Mouse (Mus musculus) layer of hippocampus, adult 11-12 months (tissue): ENCODE measurements around the gene Clrn2.

Experiments used
- DNase-seq: peaks from one replicate; pipeline ENCODE4 v3.0.0; 2022; ENCODE audit warnings: low spot score

Clrn2 gene

GRCm38 (mm10) chr5:45510071-45510470, 56.5 kb downstream of the Clrn2 start:
- peak; percentile 39 for DNase-seq

GRCm38 (mm10) chr5:45512908-45513307, 59.4 kb downstream of the Clrn2 start:
- DNase-seq, result no peak

GRCm38 (mm10) chr5:45513511-45513910, 60.0 kb downstream of the Clrn2 start:
- DNase-seq, result no peak
